Mouse (Mus musculus) CD4-positive, CD25-positive, alpha-beta regulatory T cell, adult 4 months (primary cell): ENCODE results near the gene Pold4. TPM values are rescaled to one million over a fixed set of nuclear protein-coding genes. Genes with fewer than 3 reads are reported as not detected.
A peak's percentile ranks its signal among the peaks of the same experiment; 100 is the strongest.

Experiments used
- ATAC-seq: one replicate; pipeline ENCODE4 v1.8.0; 2017
- polyA plus RNA-seq, 2 experiments: library from polyadenylated mRNA; unstranded; fragments of 100-300 nt; shearing (Covaris generic); gene quantifications; one replicate each; pipeline ENCODE4 v1.2.1; 2017

The Pold4 gene
- polyA plus RNA-seq, 2 experiments from 2014 or later = 117 to 127 TPM

GRCm38 (mm10) chr19:4280425-4280824 is 48.7 kb downstream of the Pold4 start:
- no peak for ATAC-seq

GRCm38 (mm10) chr19:4282898-4283553 is 51.3 kb downstream of the Pold4 start, which contains the start of gene Ankrd13d:
TSS of gene Ankrd13d (minus strand) at chr19:4283137.
- peak; percentile 88 for ATAC-seq

Other genes with a start within 250 kb of the Pold4 start
- gene Acy3, start 245.3 kb upstream of the Pold4 start, polyA plus RNA-seq = 1 to 10 TPM in 1 of 2 experiments, not detected in 1; 1.5 TPM
- gene Tbx10, start 239.1 kb upstream of the Pold4 start, polyA plus RNA-seq = not detected
- gene Nudt8, start 231.3 kb upstream of the Pold4 start, polyA plus RNA-seq = 10 to 100 TPM; 10.7 to 15.2 TPM
- under 1 TPM; 0.78 to 0.96 TPM for gene Gm49405, start 231.3 kb upstream of the Pold4 start, polyA plus RNA-seq
- gene Doc2g, start 228.6 kb upstream of the Pold4 start, polyA plus RNA-seq = 1 to 10 TPM; 1.1 to 2.1 TPM
- gene Ndufv1, start 219.1 kb upstream of the Pold4 start, polyA plus RNA-seq = 100 to 1,000 TPM; 109 to 164 TPM
- gene Gstp1, start 193.9 kb upstream of the Pold4 start, polyA plus RNA-seq = 100 to 1,000 TPM; 543 to 655 TPM
- 1 to 10 TPM; 4.2 to 5.3 TPM for gene Gstp2, start 185.9 kb upstream of the Pold4 start, polyA plus RNA-seq
- gene Gstp3, start 172.3 kb upstream of the Pold4 start, polyA plus RNA-seq = 100 to 1,000 TPM; 158 to 206 TPM
- gene Cabp2, start 150.3 kb upstream of the Pold4 start, polyA plus RNA-seq = not detected
- gene Cdk2ap2, start 134.7 kb upstream of the Pold4 start, polyA plus RNA-seq = 100 to 1,000 TPM; 328 to 403 TPM
- gene Pitpnm1, start 131.9 kb upstream of the Pold4 start, polyA plus RNA-seq = 100 to 1,000 TPM in 1 of 2 experiments, 10 to 100 TPM in 1; 98.7 to 113 TPM
- 100 to 1,000 TPM; 179 to 208 TPM for gene Aip, start 106.0 kb upstream of the Pold4 start, polyA plus RNA-seq
- gene Gpr152, start 92.1 kb upstream of the Pold4 start, polyA plus RNA-seq = under 1 TPM in 1 of 2 experiments, not detected in 1; 0.29 TPM
- under 1 TPM; 0.79 to 0.92 TPM for gene Cabp4, start 87.9 kb upstream of the Pold4 start, polyA plus RNA-seq
- 100 to 1,000 TPM; 236 to 310 TPM for gene Coro1b, start 83.3 kb upstream of the Pold4 start, polyA plus RNA-seq
- gene Ptprcap, start 78.3 kb upstream of the Pold4 start, polyA plus RNA-seq = 100 to 1,000 TPM; 836 to 870 TPM
- 10 to 100 TPM; 31.7 to 39.0 TPM for gene Rps6kb2, start 68.5 kb upstream of the Pold4 start, polyA plus RNA-seq
- gene Carns1, start 56.4 kb upstream of the Pold4 start, polyA plus RNA-seq = 10 to 100 TPM in 1 of 2 experiments, 1 to 10 TPM in 1; 9.4 to 11.9 TPM
- 100 to 1,000 TPM; 594 to 924 TPM for gene Tbc1d10c, start 40.6 kb upstream of the Pold4 start, polyA plus RNA-seq
- 100 to 1,000 TPM; 835 to 936 TPM for gene Ppp1ca, start 39.8 kb upstream of the Pold4 start, polyA plus RNA-seq
- 10 to 100 TPM; 63.6 to 83.6 TPM for gene Rad9a, start 30.2 kb upstream of the Pold4 start, polyA plus RNA-seq
- gene Clcf1, start 17.7 kb upstream of the Pold4 start, polyA plus RNA-seq = 10 to 100 TPM; 35.0 to 46.5 TPM
- not detected for gene AC109138.7, start 17.5 kb upstream of the Pold4 start, polyA plus RNA-seq
- 10 to 100 TPM in 1 of 2 experiments, 1 to 10 TPM in 1; 8.1 to 15.9 TPM for gene Ssh3, start 37.3 kb downstream of the Pold4 start, polyA plus RNA-seq
- 1 to 10 TPM; 2.4 to 2.5 TPM for gene Ankrd13d, start 51.2 kb downstream of the Pold4 start, polyA plus RNA-seq
- gene Grk2, start 74.3 kb downstream of the Pold4 start, polyA plus RNA-seq = 100 to 1,000 TPM in 1 of 2 experiments, 10 to 100 TPM in 1; 93.7 to 101 TPM
- 10 to 100 TPM; 90.1 to 95.4 TPM for gene Kdm2a, start 166.4 kb downstream of the Pold4 start, polyA plus RNA-seq
- gene Rhod, start 207.5 kb downstream of the Pold4 start, polyA plus RNA-seq = 1 to 10 TPM; 2.6 to 3.2 TPM
- gene Syt12, start 245.5 kb downstream of the Pold4 start, polyA plus RNA-seq = not detected